Mouse (Mus musculus) adrenal gland, postnatal 14 days (tissue): ENCODE results near the gene Snx7. TPM values are rescaled to one million over a fixed set of nuclear protein-coding genes. Genes with fewer than 3 reads are reported as not detected.

Experiments used
- DNase-seq: peaks from one replicate; pipeline ENCODE4 v3.0.0; 2021; ENCODE audit warnings: mixed read lengths
- long read RNA-seq, 2 experiments: library from polyadenylated mRNA; stranded (forward); transcript quantifications; one replicate each; pipeline ENCODE4 v2.0.0; 2021
- total RNA-seq: library from RNA; stranded (reverse); gene quantifications from 2 replicates; pipeline ENCODE4 v1.2.3, GENCODE M21; 2021

Gene Snx7
- total RNA-seq, result 44.1 and 47.0 TPM in 2 replicates
- long read RNA-seq, experiment 1, transcript Snx7-201 (9 exons, 2,021 nt), result major isoform, 67 of 86 reads
- long read RNA-seq, experiment 1, transcript Snx7-203 (8 exons, 1,588 nt), result minor isoform, 11 of 86 reads
- long read RNA-seq, experiment 1, partial matches to known transcripts, result 3 of 86 reads
- long read RNA-seq, experiment 1, other reads (novel, unspliced or antisense), result 4 of 86 reads
- long read RNA-seq, experiment 2, transcript Snx7-201 (9 exons, 2,021 nt), result major isoform, 41 of 48 reads
- long read RNA-seq, experiment 2, transcript Snx7-203 (8 exons, 1,588 nt), result minor isoform, 7 of 48 reads
- long read RNA-seq, experiment 2, partial matches to known transcripts, result 0 of 48 reads
- long read RNA-seq, experiment 2, other reads (novel, unspliced or antisense), result 0 of 48 reads

DNA sequence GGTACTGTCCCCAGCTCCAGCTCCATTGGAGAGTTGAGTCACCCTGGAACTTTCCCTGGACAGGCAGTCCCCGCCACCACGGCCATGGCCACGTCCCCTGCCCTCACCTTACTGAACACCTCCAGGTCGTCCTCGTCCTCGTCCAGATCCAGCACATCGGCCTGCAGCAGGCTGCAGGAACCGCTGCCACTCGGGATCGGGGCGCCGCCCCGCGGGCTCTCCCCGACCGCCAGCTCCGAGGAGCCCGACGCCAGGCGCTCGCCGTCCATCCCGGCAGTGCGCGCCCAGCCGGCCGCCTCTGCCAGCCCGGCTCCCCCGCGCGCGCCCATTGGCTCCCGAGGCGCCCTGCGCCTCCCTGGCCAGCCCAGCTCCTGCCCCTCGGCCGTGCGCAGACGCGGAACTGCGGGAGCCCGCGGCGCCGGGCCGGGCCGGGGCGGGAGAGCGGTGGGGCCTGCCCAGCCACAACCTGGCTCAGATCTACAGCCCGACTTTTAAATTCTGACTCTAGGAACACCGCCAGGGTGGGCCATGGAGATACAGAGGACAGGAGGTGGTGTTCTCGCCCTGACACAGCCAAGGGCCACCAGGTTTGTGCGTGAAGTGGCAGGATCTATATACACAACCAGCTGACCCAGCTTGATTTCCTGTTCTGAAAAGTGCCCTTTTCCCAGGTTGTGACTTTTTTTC is at the start of gene Snx7:
TSS of gene Snx7 (minus strand) at position 300 of the 687 bp plus-strand sequence.
- peak; percentile 97 for DNase-seq

DNA sequence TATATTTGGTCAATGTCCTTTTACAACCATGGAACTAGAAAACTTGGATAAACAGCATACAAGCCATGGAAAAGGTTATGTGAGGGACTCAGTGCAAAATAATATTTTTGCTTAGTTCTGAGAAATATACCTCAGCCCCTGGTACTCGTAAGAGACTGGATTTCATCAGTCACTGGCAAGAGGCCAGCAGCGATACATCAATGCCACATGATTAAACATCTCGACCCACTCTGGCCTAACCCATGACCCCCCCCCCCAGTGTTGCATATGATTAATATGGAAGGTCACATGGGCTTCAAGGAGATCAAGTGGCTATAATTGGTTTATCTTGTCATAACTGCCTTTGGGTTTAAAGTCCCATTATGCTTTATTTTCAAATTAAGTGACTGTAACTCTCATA is 46.7 kb upstream of the Snx7 start:
- DNase-seq, result peak; percentile 45

GRCm38 (mm10) chr3:117893736-117894135 is 25.0 kb upstream of the Snx7 start:
- peak; percentile 63 for DNase-seq

- DNase-seq, result peak; percentile 25
Measured at GRCm38 (mm10) chr3:117875450-117875849, 6.7 kb upstream of the Snx7 start.

GRCm38 (mm10) chr3:117873209-117873863 is 4.6 kb upstream of the Snx7 start:
- DNase-seq, result no peak

GRCm38 (mm10) chr3:117869324-117869715 is 584 bp upstream of the Snx7 start:
- peak; percentile 39 for DNase-seq

- peak; percentile 23 for DNase-seq
Measured at GRCm38 (mm10) chr3:117868091-117868490, 645 bp downstream of the Snx7 start.

- DNase-seq, result no peak
Measured at GRCm38 (mm10) chr3:117866696-117867407, 1.9 kb downstream of the Snx7 start.

GRCm38 (mm10) chr3:117865621-117866020 is 3.1 kb downstream of the Snx7 start:
- no peak for DNase-seq

GRCm38 (mm10) chr3:117862951-117863350 is 5.8 kb downstream of the Snx7 start:
- DNase-seq, result no peak

- no peak for DNase-seq
Measured at GRCm38 (mm10) chr3:117861977-117862434, 6.7 kb downstream of the Snx7 start.

GRCm38 (mm10) chr3:117858996-117859395 is 9.7 kb downstream of the Snx7 start:
- DNase-seq, result no peak

- DNase-seq, result no peak
Measured at GRCm38 (mm10) chr3:117853729-117854128, 15.0 kb downstream of the Snx7 start.

DNA sequence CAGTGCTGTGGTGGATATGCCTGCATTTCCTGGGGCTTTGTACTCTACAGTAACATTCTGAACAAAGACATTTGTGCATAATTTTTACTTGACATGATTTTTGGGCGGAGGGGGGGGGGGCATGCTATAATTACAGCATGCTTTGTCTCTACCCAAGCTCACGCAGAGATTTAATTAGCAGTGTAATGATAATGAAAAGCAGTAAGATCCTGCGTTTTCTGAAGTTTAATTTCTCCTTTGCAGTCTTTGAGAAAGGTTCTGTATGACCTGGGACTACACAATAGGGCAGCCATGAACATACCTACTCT is 16.7 kb downstream of the Snx7 start:
- no peak for DNase-seq

GRCm38 (mm10) chr3:117851278-117852053 is 17.3 kb downstream of the Snx7 start:
- no peak for DNase-seq

- DNase-seq, result no peak
Measured at GRCm38 (mm10) chr3:117848866-117849265, 19.9 kb downstream of the Snx7 start.

GRCm38 (mm10) chr3:117842658-117843057 is 26.1 kb downstream of the Snx7 start:
- DNase-seq, result no peak

GRCm38 (mm10) chr3:117839867-117840545 is 28.7 kb downstream of the Snx7 start:
- DNase-seq, result no peak

GRCm38 (mm10) chr3:117838020-117838419 is 30.7 kb downstream of the Snx7 start:
- DNase-seq, result no peak

DNA sequence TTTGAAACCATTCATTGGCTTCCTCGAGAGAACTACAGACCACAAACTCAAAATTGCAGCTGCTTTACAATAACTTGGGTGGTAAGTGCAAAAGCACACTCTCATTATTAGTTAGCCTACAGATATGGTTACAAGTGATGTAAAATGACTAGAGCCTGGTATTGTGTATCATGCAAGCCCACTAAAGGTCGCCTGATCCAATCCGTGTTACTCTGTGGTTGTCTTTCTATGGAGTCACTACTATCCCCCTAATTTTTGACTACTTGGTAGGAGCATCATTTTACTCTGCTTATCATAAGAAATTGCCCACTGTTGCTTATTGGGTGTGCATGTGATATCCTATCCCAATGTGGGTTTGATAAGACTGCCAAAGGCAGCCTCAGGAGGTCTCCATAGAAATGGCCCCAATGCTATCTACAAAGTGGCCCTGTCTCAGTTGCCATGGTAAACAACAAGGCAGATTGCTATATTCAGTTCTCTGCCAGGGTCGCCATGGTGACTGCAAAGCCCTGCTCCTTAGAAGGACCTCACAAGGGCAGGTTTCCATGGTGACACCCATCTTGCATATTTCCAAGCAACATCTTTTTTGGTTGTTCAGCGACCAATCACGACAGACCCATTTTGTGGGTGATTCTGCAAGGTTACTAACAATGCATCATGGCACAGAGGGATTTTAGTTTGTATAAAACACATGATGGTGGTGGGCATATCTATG is 42.1 kb downstream of the Snx7 start:
- no peak for DNase-seq
